Comparison of ENCODE assay signal across 9 mouse cellular contexts in the genomic region with DNA sequence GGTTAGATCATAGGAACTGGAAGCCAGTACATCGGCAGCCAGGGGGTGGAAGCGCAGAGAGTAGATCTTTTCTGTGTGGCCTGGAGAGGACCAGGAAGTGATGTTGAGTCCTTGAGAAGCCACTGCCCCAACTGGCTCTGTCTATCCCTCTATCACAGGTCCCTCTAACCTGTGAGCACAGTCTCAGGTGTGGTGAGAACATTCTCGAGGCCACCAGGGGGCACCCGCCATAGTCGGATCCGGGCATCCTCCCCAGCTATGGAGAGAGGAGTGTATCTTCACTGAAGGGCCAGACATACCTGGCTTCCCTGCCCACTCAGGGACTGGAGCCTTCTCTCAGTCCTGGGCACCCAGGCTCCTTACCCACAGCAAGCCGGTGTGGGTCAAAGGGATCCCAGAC. TPM values are rescaled to one million over a fixed set of nuclear protein-coding genes. Genes with fewer than 3 reads are reported as not detected.
A peak's percentile ranks its signal among the peaks of the same experiment; 100 is the strongest.
DNase-seq lines count a peak whose midpoint lies in the region; ATAC-seq lines count a peak whose summit lies in the region.
"Had no signal": no experiment of that assay in that cellular context is flagged by ENCODE, and none has a peak within 500 bp of the region (broad histone marks: within the 10 kb centered on the region; RNA-seq: fewer than 3 reads in every experiment).

No protein-coding gene starts in this region.

- no peak overlapping the region for H3K4me2 ChIP-seq in neural tube, embryonic 15.5 days
- H3K4me2 ChIP-seq in kidney, embryonic 16.5 days (replicated peaks; ENCODE audit: low read depth, low read length): no peak overlapping the region
- H3K4me2 ChIP-seq in midbrain, embryonic 15.5 days: no peak overlapping the region
- H3K4me2 ChIP-seq: lung, embryonic 15.5 days had no signal

- H3K9ac ChIP-seq in neural tube, embryonic 15.5 days (replicated peaks): no peak overlapping the region
- no peak overlapping the region for H3K9ac ChIP-seq in kidney, embryonic 16.5 days (replicated peaks; ENCODE audit: low read length)
- H3K9ac ChIP-seq in midbrain, embryonic 15.5 days: no peak overlapping the region
- H3K9ac ChIP-seq: lung, embryonic 15.5 days had no signal

- WGBS in neural tube, embryonic 15.5 days: 53% methylated on average over 7 of the region's 7 CpGs
- 44% methylated on average over 7 of the region's 7 CpGs for WGBS in kidney, embryonic 16.5 days
- 45% methylated on average over 7 of the region's 7 CpGs for WGBS in midbrain, embryonic 15.5 days

- H3K9me3 ChIP-seq in neural tube, embryonic 15.5 days (replicated peaks): no peaks in the 10 kb centered on the region
- no peaks in the 10 kb centered on the region for H3K9me3 ChIP-seq in kidney, embryonic 16.5 days (ENCODE audit: low read length)
- H3K9me3 ChIP-seq in midbrain, embryonic 15.5 days: no peaks in the 10 kb centered on the region
- H3K9me3 ChIP-seq: lung, embryonic 15.5 days had no signal

- no peak overlapping the region for H3K27ac ChIP-seq in neural tube, embryonic 15.5 days (replicated peaks)
- no peak overlapping the region for H3K27ac ChIP-seq in kidney, embryonic 16.5 days (ENCODE audit: low read length)
- no peak overlapping the region for H3K27ac ChIP-seq in midbrain, embryonic 15.5 days
- H3K27ac ChIP-seq: lung, embryonic 15.5 days had no signal

- DNase-seq in CD4-positive, CD25-positive, alpha-beta regulatory T cell, adult 2 months (ENCODE audit: low read depth, low spot score): peak; percentile 35
- DNase-seq in neural tube, embryonic 10.5 days (ENCODE audit: extremely low spot score, low spot score): peak; percentile 47
- DNase-seq in spleen, postnatal 36 days (ENCODE audit: low spot score in 2 of 2): no peak
- no peak for DNase-seq in cerebellum, postnatal 4 days (ENCODE audit: low spot score in 2 of 2)

- H3K27me3 ChIP-seq in neural tube, embryonic 15.5 days (replicated peaks): no peaks in the 10 kb centered on the region
- no peaks in the 10 kb centered on the region for H3K27me3 ChIP-seq in kidney, embryonic 16.5 days (ENCODE audit: insufficient read depth, low read length)
- H3K27me3 ChIP-seq in midbrain, embryonic 15.5 days (replicated peaks): no peaks in the 10 kb centered on the region
- H3K27me3 ChIP-seq: lung, embryonic 15.5 days had no signal

- no peak overlapping the region for H3K4me3 ChIP-seq in neural tube, embryonic 15.5 days (replicated peaks)
- no peak overlapping the region for H3K4me3 ChIP-seq in kidney, embryonic 16.5 days (ENCODE audit: low read length)
- H3K4me3 ChIP-seq in midbrain, embryonic 15.5 days: no peak overlapping the region
- H3K4me3 ChIP-seq: lung, embryonic 15.5 days had no signal

- no peaks in the 10 kb centered on the region for H3K4me1 ChIP-seq in neural tube, embryonic 15.5 days
- H3K4me1 ChIP-seq in kidney, embryonic 16.5 days (ENCODE audit: insufficient read depth, low read length): no peaks in the 10 kb centered on the region; the same call in none of the 2 replicates
- no peaks in the 10 kb centered on the region for H3K4me1 ChIP-seq in midbrain, embryonic 15.5 days

- ATAC-seq in CD4-positive, CD25-positive, alpha-beta regulatory T cell, adult 4 months: no peak
- ATAC-seq in neural tube, embryonic 15.5 days (ENCODE audit: low FRiP score): no peak
- peak; percentile 42 for ATAC-seq in kidney, embryonic 16.5 days (ENCODE audit: low FRiP score, low TSS enrichment)
- 0 out of 2 replicates have a peak, but pooled peaks have one; percentile 31 for ATAC-seq in midbrain, embryonic 15.5 days (replicated peaks)

- H3K36me3 ChIP-seq in neural tube, embryonic 15.5 days: peaks cover 41% of the 10 kb centered on the region
- 0 out of 2 replicates have a peak, but pooled peaks cover 7% of the 10 kb centered on the region for H3K36me3 ChIP-seq in kidney, embryonic 16.5 days (ENCODE audit: insufficient read depth, low read length)
- peaks cover 6% of the 10 kb centered on the region; the same call in 1 of the 2 replicates for H3K36me3 ChIP-seq in midbrain, embryonic 15.5 days (replicated peaks)
- H3K36me3 ChIP-seq: lung, embryonic 15.5 days had no signal

RNA-seq across cellular contexts. Expression of gene Pam16, which starts 7.3 kb away (rescaled TPM):
- 10 to 100 TPM; 35.7 TPM for polyA plus RNA-seq in CD4-positive, CD25-positive, alpha-beta regulatory T cell, adult 4 months (2017; shearing (Covaris generic))
- 150 and 179 TPM in 2 replicates for polyA plus RNA-seq in neural tube, embryonic 15.5 days (2015; fragmentation: Nextera tagmentation; extraction: Ambion mirVana)
- polyA plus RNA-seq in kidney, embryonic 16.5 days (2015; fragmentation: Nextera tagmentation; extraction: Ambion mirVana): 67.8 and 80.4 TPM in 2 replicates
- 139 and 154 TPM in 2 replicates for polyA plus RNA-seq in midbrain, embryonic 15.5 days (2015; fragmentation: Nextera tagmentation; extraction: Ambion mirVana)

RNA-seq across cellular contexts. Expression of gene Vasn, which starts 7.7 kb away (rescaled TPM):
- polyA plus RNA-seq in CD4-positive, CD25-positive, alpha-beta regulatory T cell, adult 4 months (2017; shearing (Covaris generic)): 1 to 10 TPM; 2.2 to 2.9 TPM
- polyA plus RNA-seq in neural tube, embryonic 15.5 days (2015; fragmentation: Nextera tagmentation; extraction: Ambion mirVana): 7.1 and 8.8 TPM in 2 replicates
- polyA plus RNA-seq in kidney, embryonic 16.5 days (2015; fragmentation: Nextera tagmentation; extraction: Ambion mirVana): 26.8 TPM in 2 replicates
- 5.2 and 5.8 TPM in 2 replicates for polyA plus RNA-seq in midbrain, embryonic 15.5 days (2015; fragmentation: Nextera tagmentation; extraction: Ambion mirVana)

RNA-seq across cellular contexts. Expression of gene Dnaja3, which starts 7.7 kb away (rescaled TPM):
- 10 to 100 TPM; 24.4 to 29.0 TPM for polyA plus RNA-seq in CD4-positive, CD25-positive, alpha-beta regulatory T cell, adult 4 months (2017; shearing (Covaris generic))
- 68.6 and 71.0 TPM in 2 replicates for polyA plus RNA-seq in neural tube, embryonic 15.5 days (2015; fragmentation: Nextera tagmentation; extraction: Ambion mirVana)
- 89.6 and 95.3 TPM in 2 replicates for polyA plus RNA-seq in kidney, embryonic 16.5 days (2015; fragmentation: Nextera tagmentation; extraction: Ambion mirVana)
- 62.1 and 65.5 TPM in 2 replicates for polyA plus RNA-seq in midbrain, embryonic 15.5 days (2015; fragmentation: Nextera tagmentation; extraction: Ambion mirVana)

RNA-seq across cellular contexts. Expression of gene Glis2, which starts 37.5 kb away (rescaled TPM):
- under 1 TPM in 1 of 2 experiments, not detected in 1; 0.73 TPM for polyA plus RNA-seq in CD4-positive, CD25-positive, alpha-beta regulatory T cell, adult 4 months (2017; shearing (Covaris generic))
- 17.2 and 18.7 TPM in 2 replicates for polyA plus RNA-seq in neural tube, embryonic 15.5 days (2015; fragmentation: Nextera tagmentation; extraction: Ambion mirVana)
- polyA plus RNA-seq in kidney, embryonic 16.5 days (2015; fragmentation: Nextera tagmentation; extraction: Ambion mirVana): 43.6 and 53.6 TPM in 2 replicates
- polyA plus RNA-seq in midbrain, embryonic 15.5 days (2015; fragmentation: Nextera tagmentation; extraction: Ambion mirVana): 12.3 and 17.3 TPM in 2 replicates

RNA-seq across cellular contexts. Expression of gene Coro7, which starts 47.5 kb away (rescaled TPM):
- 100 to 1,000 TPM; 102 to 174 TPM for polyA plus RNA-seq in CD4-positive, CD25-positive, alpha-beta regulatory T cell, adult 4 months (2017; shearing (Covaris generic))
- polyA plus RNA-seq in neural tube, embryonic 15.5 days (2015; fragmentation: Nextera tagmentation; extraction: Ambion mirVana): 31.4 and 35.5 TPM in 2 replicates
- polyA plus RNA-seq in kidney, embryonic 16.5 days (2015; fragmentation: Nextera tagmentation; extraction: Ambion mirVana): 21.4 and 24.0 TPM in 2 replicates
- 32.1 and 33.2 TPM in 2 replicates for polyA plus RNA-seq in midbrain, embryonic 15.5 days (2015; fragmentation: Nextera tagmentation; extraction: Ambion mirVana)

Comparison
In these comparisons a context has a peak if more than half of its experiments do, and no peak if none do; other contexts are left out.
1. DNase-seq: peak in CD4-positive, CD25-positive, alpha-beta regulatory T cell, adult 2 months (single experiment) and neural tube, embryonic 10.5 days (single experiment); none in spleen, postnatal 36 days (0 of 2) and cerebellum, postnatal 4 days (0 of 2).
2. ATAC-seq: peak in kidney, embryonic 16.5 days (single experiment) and midbrain, embryonic 15.5 days (single experiment); none in CD4-positive, CD25-positive, alpha-beta regulatory T cell, adult 4 months (single experiment) and neural tube, embryonic 15.5 days (single experiment).